Mouse (Mus musculus) heart, embryonic 15.5 days (tissue): Measurements from ENCODE around the gene Ppfibp1. TPM values are rescaled to one million over a fixed set of nuclear protein-coding genes. Genes with fewer than 3 reads are reported as not detected.

Experiments
- ATAC-seq: fragments of 200-750 bp; cut with Nextera tagmentation; replicated peaks from 2 replicates; pipeline ENCODE4 v1.8.0; 2017; ENCODE audit warnings: low read depth, moderate TSS enrichment; ENCODE audit not compliant: insufficient number of reproducible peaks, insufficient read depth, low FRiP score
- H3K27ac ChIP-seq: fragments of 300-500 bp; sonication (generic); 2 replicates; pipeline ENCODE4 v1.5.1; 2015; ENCODE audit warnings: mild to moderate bottlenecking, inconsistent platforms
- H3K27me3 ChIP-seq: fragments of 300-500 bp; sonication (generic); 2 replicates; pipeline ENCODE4 v1.6.1; 2015; ENCODE audit warnings: inconsistent platforms
- H3K36me3 ChIP-seq: fragments of 300-500 bp; sonication (generic); 2 replicates; pipeline ENCODE4 v1.6.1; 2015; ENCODE audit warnings: mild to moderate bottlenecking, inconsistent platforms
- H3K4me1 ChIP-seq: fragments of 300-500 bp; sonication (generic); replicated peaks from 2 replicates; pipeline ENCODE4 v1.6.1; 2015; ENCODE audit warnings: inconsistent platforms
- H3K4me2 ChIP-seq: fragments of 300-500 bp; sonication (generic); 2 replicates; pipeline ENCODE4 v1.6.1; 2015; ENCODE audit warnings: inconsistent platforms, mild to moderate bottlenecking, moderate library complexity
- H3K4me3 ChIP-seq: fragments of 300-500 bp; sonication (generic); 2 replicates; pipeline ENCODE4 v1.5.1; 2015; ENCODE audit warnings: mild to moderate bottlenecking, inconsistent platforms
- H3K9ac ChIP-seq: fragments of 300-500 bp; sonication (generic); 2 replicates; pipeline ENCODE4 v1.6.1; 2015; ENCODE audit warnings: mild to moderate bottlenecking, inconsistent platforms
- H3K9me3 ChIP-seq: fragments of 300-500 bp; sonication (generic); replicated peaks from 2 replicates; pipeline ENCODE4 v1.6.1; 2016; ENCODE audit warnings: inconsistent platforms
- WGBS: fragments of 180-500 bp; shearing (Covaris S2); methylation state at CpG from one replicate; pipeline ENCODE4 v1.1.7; 2015; ENCODE audit warnings: mixed read lengths; 5-methylcytosine and 5-hydroxymethylcytosine counted together
- polyA plus RNA-seq: library from polyadenylated mRNA; unstranded; fragments of >200 nt; fragmentation: Nextera tagmentation; extraction: Ambion mirVana; gene quantifications from 2 replicates; pipeline ENCODE4 v1.2.1, GENCODE M21; 2015

Gene Ppfibp1
- polyA plus RNA-seq, 1 experiment from 2014 or later = 50.5 TPM

DNA sequence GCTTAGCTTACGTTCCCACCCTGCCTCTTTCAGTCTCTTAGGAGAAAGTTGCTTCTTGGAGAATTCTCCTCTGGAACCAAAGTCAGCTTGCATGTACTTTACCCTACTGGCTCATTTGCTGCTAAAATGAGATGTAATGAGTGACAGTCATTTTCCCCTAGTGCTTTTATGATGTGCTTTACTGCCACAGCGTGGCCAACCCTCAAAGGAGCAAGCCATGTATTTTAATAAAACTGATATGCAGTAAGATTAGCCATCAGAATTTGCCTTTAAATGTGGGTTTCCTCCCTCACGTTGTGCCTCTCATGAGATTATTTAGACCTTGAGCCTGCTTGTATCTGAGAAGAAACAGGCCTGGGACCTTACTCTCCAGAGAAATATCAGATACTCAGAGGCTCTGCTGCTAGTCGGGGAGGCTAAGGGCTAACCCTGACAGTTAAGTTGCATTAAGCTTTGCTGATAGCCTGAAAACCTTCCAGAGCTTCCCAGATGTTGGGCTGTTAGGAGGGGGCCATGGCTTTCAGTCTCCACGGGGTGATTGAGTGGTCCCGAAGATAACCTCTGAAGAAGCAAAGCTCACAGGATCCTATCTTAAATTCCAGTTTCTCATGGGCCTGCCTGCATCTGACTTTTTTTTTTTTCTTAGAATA lies 73.7 kb downstream of the Ppfibp1 start:
- no peak overlapping the region for H3K4me2 ChIP-seq
- no peak overlapping the region for H3K4me3 ChIP-seq
- no peak overlapping the region for H3K9ac ChIP-seq
- no peaks in the 10 kb centered on the region for H3K36me3 ChIP-seq
- H3K27me3 ChIP-seq = no peaks in the 10 kb centered on the region
- no peaks in the 10 kb centered on the region for H3K9me3 ChIP-seq
- no peak for ATAC-seq
- WGBS = 24% methylated on average over 6 of the region's 6 CpGs
- peak overlapping the region; percentile 15; the same call in 1 of the 2 replicates for H3K27ac ChIP-seq
- H3K4me1 ChIP-seq = peaks cover 36% of the 10 kb centered on the region

GRCm38 (mm10) chr6:146963396-146964150 lies 75.3 kb downstream of the Ppfibp1 start:
- H3K36me3 ChIP-seq = no peaks in the 10 kb centered on the region
- H3K9me3 ChIP-seq = no peaks in the 10 kb centered on the region
- WGBS = 84% methylated on average over 6 of the region's 6 CpGs
- no peak overlapping the region for H3K4me2 ChIP-seq
- no peak overlapping the region for H3K9ac ChIP-seq
- no peak for ATAC-seq
- H3K27me3 ChIP-seq = no peaks in the 10 kb centered on the region
- H3K4me3 ChIP-seq = no peak overlapping the region
- H3K27ac ChIP-seq = no peak overlapping the region
- H3K4me1 ChIP-seq = peaks cover 36% of the 10 kb centered on the region

- WGBS = 89% methylated on average over 13 of the region's 13 CpGs
These were observed 77.0 kb downstream of the Ppfibp1 start for GRCm38 (mm10) chr6:146965139-146965772.

GRCm38 (mm10) chr6:146966446-146967019 lies 78.2 kb downstream of the Ppfibp1 start:
- no peak overlapping the region for H3K27ac ChIP-seq
- no peaks in the 10 kb centered on the region for H3K9me3 ChIP-seq
- H3K9ac ChIP-seq = no peak overlapping the region
- no peak overlapping the region for H3K4me2 ChIP-seq
- H3K4me1 ChIP-seq = peaks cover 21% of the 10 kb centered on the region
- H3K27me3 ChIP-seq = no peaks in the 10 kb centered on the region
- H3K36me3 ChIP-seq = no peaks in the 10 kb centered on the region
- 56% methylated on average over 12 of the region's 12 CpGs for WGBS
- ATAC-seq = no peak
- no peak overlapping the region for H3K4me3 ChIP-seq

More at GRCm38 (mm10) chr6:146965139-146965772, 77.0 kb downstream of the Ppfibp1 start:
- H3K27me3 ChIP-seq = no peaks in the 10 kb centered on the region
- peaks cover 34% of the 10 kb centered on the region for H3K4me1 ChIP-seq
- no peak overlapping the region for H3K4me2 ChIP-seq
- H3K4me3 ChIP-seq = no peak overlapping the region
- H3K27ac ChIP-seq = no peak overlapping the region
- H3K9ac ChIP-seq = no peak overlapping the region
- ATAC-seq = no peak
- no peaks in the 10 kb centered on the region for H3K9me3 ChIP-seq
- H3K36me3 ChIP-seq = no peaks in the 10 kb centered on the region

GRCm38 (mm10) chr6:146967836-146968235 lies 79.5 kb downstream of the Ppfibp1 start:
- Histone ChIP-seq H3K9ac (no peak overlapping the region), H3K4me1 (peaks cover 15% of the 10 kb centered on the region), H3K27me3 (no peaks in the 10 kb centered on the region), H3K27ac (no peak overlapping the region), H3K4me3 (no peak overlapping the region), H3K4me2 (no peak overlapping the region), H3K9me3 (no peaks in the 10 kb centered on the region), H3K36me3 (no peaks in the 10 kb centered on the region)
- ATAC-seq = no peak
- WGBS = 79% methylated on average over 6 of the region's 6 CpGs

DNA sequence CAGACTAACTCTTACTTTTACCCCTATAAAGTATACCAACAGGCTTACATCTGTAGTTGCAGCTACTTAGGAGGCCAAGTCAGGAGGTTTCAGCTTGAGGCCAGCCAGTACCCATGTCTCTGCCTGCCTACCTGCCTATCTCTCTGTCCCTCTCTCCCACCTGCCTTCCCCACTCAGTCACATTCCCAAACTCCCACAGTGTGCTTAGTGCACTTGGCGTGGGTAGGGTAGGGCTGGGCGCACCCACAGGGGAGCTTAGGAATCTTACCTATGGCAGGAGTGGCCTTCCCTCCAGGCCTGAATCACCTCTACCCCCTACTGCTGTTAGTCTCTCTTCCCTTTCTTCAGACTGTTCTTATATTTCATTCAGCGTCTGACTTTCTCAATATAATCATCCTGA lies 82.5 kb downstream of the Ppfibp1 start:
- Histone ChIP-seq H3K4me3 (no peak overlapping the region), H3K36me3 (no peaks in the 10 kb centered on the region), H3K27me3 (no peaks in the 10 kb centered on the region), H3K9ac (no peak overlapping the region), H3K27ac (no peak overlapping the region), H3K4me2 (no peak overlapping the region), H3K9me3 (no peaks in the 10 kb centered on the region), H3K4me1 (peaks cover 14% of the 10 kb centered on the region)
- ATAC-seq = no peak
- 69% methylated on average over 3 of the region's 3 CpGs for WGBS

DNA sequence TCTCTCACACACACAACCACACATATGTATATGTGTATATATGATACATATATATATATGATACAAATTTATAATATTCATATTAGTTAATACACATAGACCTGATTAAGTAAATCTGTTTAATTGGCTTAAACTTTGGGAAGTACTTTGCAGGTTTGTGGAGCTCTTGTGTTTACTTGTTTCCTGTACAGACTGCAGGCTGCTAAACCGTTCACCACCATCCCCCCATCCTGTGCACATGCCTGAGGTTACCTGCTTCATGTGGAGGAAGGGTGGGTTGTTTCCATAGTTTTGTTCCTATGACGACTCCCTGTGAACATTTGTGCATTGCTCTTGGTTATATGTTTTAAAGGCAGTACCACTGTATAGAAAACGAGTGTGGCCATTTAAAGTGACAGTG lies 83.1 kb downstream of the Ppfibp1 start:
- no peak for ATAC-seq

GRCm38 (mm10) chr6:146972009-146972408 lies 83.7 kb downstream of the Ppfibp1 start:
- H3K9ac ChIP-seq = no peak overlapping the region
- H3K4me3 ChIP-seq = no peak overlapping the region
- no peaks in the 10 kb centered on the region for H3K36me3 ChIP-seq
- H3K27me3 ChIP-seq = no peaks in the 10 kb centered on the region
- no peaks in the 10 kb centered on the region for H3K9me3 ChIP-seq
- H3K4me1 ChIP-seq = peaks cover 12% of the 10 kb centered on the region; the same call in 1 of the 2 replicates
- ATAC-seq = no peak
- no peak overlapping the region for H3K4me2 ChIP-seq
- no peak overlapping the region for H3K27ac ChIP-seq
- WGBS = 64% methylated on average over 6 of the region's 6 CpGs

More for the DNA sequence above, 83.1 kb downstream of the Ppfibp1 start:
- Histone ChIP-seq H3K27me3 (no peaks in the 10 kb centered on the region), H3K9me3 (no peaks in the 10 kb centered on the region), H3K4me3 (no peak overlapping the region), H3K36me3 (no peaks in the 10 kb centered on the region), H3K27ac (no peak overlapping the region), H3K4me1 (peaks cover 14% of the 10 kb centered on the region), H3K4me2 (no peak overlapping the region), H3K9ac (no peak overlapping the region)
- WGBS = 58% methylated on average over 3 of the region's 3 CpGs

- ATAC-seq = no peak
These were observed 84.5 kb downstream of the Ppfibp1 start for GRCm38 (mm10) chr6:146972740-146973139.

DNA sequence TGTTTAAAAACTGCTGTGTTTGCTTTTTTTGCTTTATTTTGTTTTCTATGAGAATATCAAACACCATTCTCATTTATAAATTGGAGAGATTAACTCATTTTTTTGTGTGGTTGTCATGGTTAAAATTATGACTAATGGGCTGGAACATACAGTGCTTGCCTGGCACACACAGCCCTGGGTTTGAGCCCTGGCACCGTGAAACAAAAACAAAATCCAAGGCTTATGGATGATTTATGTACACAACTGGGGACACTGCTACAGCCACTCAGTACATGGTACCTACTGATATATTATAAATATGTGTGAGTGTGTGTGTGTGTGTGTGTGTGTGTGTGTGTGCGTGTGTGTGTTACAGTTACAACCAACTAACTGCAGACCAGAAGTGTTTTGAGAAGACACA lies 85.1 kb downstream of the Ppfibp1 start:
- Histone ChIP-seq H3K4me2 (no peak overlapping the region), H3K4me3 (no peak overlapping the region), H3K9ac (no peak overlapping the region), H3K27me3 (no peaks in the 10 kb centered on the region), H3K36me3 (no peaks in the 10 kb centered on the region), H3K4me1 (peaks cover 12% of the 10 kb centered on the region; the same call in 1 of the 2 replicates), H3K27ac (no peak overlapping the region), H3K9me3 (no peaks in the 10 kb centered on the region)
- no peak for ATAC-seq
- 76% methylated on average over 2 of the region's 2 CpGs for WGBS

More at GRCm38 (mm10) chr6:146972740-146973139, 84.5 kb downstream of the Ppfibp1 start:
- peaks cover 12% of the 10 kb centered on the region; the same call in 1 of the 2 replicates for H3K4me1 ChIP-seq
- H3K27ac ChIP-seq = no peak overlapping the region
- WGBS = 59% methylated on average over 1 of the region's 1 CpGs
- no peaks in the 10 kb centered on the region for H3K9me3 ChIP-seq
- H3K27me3 ChIP-seq = no peaks in the 10 kb centered on the region
- H3K36me3 ChIP-seq = no peaks in the 10 kb centered on the region
- H3K9ac ChIP-seq = no peak overlapping the region
- no peak overlapping the region for H3K4me2 ChIP-seq
- no peak overlapping the region for H3K4me3 ChIP-seq

GRCm38 (mm10) chr6:146973830-146974229 lies 85.5 kb downstream of the Ppfibp1 start:
- Histone ChIP-seq H3K27ac (no peak overlapping the region), H3K27me3 (no peaks in the 10 kb centered on the region), H3K4me2 (no peak overlapping the region), H3K4me1 (peaks cover 15% of the 10 kb centered on the region), H3K36me3 (no peaks in the 10 kb centered on the region), H3K9ac (no peak overlapping the region), H3K9me3 (no peaks in the 10 kb centered on the region), H3K4me3 (no peak overlapping the region)
- no peak for ATAC-seq
